ENCODE assay signal across 8 mouse cellular contexts in the genomic region with DNA sequence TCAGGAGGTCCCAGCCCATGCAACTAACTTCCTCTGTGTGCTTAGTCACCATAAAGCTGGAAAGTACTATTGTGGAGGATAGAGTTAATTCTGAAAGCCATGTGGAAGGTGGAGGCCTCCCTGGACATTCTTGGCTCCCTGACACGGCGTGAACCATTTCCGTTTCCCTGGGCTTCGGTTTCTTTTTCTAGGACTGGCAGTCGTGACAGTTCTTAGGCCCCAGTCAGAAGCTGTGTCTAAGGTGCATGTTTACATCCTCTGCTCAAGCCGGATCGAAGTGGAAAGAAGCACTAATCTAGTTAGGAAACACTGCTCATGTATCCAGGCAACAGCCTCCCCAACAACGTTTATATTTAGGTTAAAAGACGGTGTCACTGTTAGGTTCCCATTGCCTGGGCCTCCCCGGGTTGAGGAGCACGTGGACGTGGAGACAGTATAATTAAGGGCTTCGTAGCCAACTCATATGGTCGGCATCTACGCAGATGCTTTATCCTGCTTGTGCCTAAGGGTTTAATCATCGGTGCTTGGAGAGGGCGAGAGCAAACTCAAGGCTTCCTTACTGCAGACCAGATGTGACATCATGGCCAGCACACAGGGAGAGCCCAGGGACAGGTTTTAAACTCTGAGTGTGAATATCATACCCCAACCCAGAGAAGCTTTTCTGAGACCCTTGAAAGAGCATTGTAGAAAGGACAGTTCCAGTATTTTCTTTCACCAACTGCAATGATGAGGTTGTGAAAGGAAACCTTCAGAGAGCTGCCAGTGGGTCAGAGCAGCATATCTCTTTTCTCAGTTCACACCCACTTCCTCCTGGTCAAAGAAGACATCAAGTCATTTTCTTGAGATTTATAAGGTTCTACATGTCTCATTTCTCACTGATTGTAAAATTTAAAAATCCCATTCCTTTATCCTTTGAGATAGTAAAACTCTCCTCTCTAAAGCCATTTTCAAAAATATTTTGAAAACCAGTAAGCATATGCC.
A peak's percentile ranks its signal among the peaks of the same experiment; 100 is the strongest.
DNase-seq lines count a peak whose midpoint lies in the region; ATAC-seq and TF ChIP-seq lines count a peak whose summit lies in the region.

No protein-coding gene starts in this region.

- no peak overlapping the region for H3K4me2 ChIP-seq in midbrain, embryonic 14.5 days (ENCODE audit: low read length)

- no peaks in the 10 kb centered on the region for H3K9me3 ChIP-seq in heart, embryonic 10.5 days
- no peaks in the 10 kb centered on the region for H3K9me3 ChIP-seq in midbrain, embryonic 14.5 days (ENCODE audit: control insufficient read depth, low read length)

- no peaks in the 10 kb centered on the region for H3K27me3 ChIP-seq in heart, embryonic 10.5 days (ENCODE audit: insufficient read depth, poor library complexity, severe bottlenecking)
- H3K27me3 ChIP-seq in midbrain, embryonic 14.5 days (ENCODE audit: control insufficient read depth, insufficient read depth, low read length) = no peaks in the 10 kb centered on the region

- H3K4me1 ChIP-seq in heart, embryonic 10.5 days = peaks cover 12% of the 10 kb centered on the region
- peaks cover 12% of the 10 kb centered on the region for H3K4me1 ChIP-seq in lung, adult 2 months (ENCODE audit: control insufficient read depth, insufficient read depth, low read length)
- no peaks in the 10 kb centered on the region for H3K4me1 ChIP-seq in midbrain, embryonic 14.5 days (ENCODE audit: control insufficient read depth, insufficient read depth, low read length)

- no peak for TF ChIP-seq CTCF in lung, adult 2 months (IDR thresholded peaks at IDR 0.05; ENCODE audit: insufficient read depth, low read length)

- H3K27ac ChIP-seq in heart, embryonic 10.5 days = peak overlapping the region; percentile 24
- H3K27ac ChIP-seq in midbrain, embryonic 14.5 days (replicated peaks; ENCODE audit: low read depth, low read length) = no peak overlapping the region

- peak; percentile 24 for DNase-seq in embryo, embryonic 11 days
- no peak for DNase-seq in embryo, embryonic 9.5 days (ENCODE audit: extremely low spot score)
- peak; percentile 57 for DNase-seq in 3T3-L1 (ENCODE audit: low read depth, low spot score)
- peak; percentile 74 for DNase-seq in heart, embryonic 10.5 days (ENCODE audit: low spot score)
- peak; percentile 43 for DNase-seq in lung, adult 2 months
- no peak for DNase-seq in thymus, adult 18-20 months
- no peak for DNase-seq in urinary bladder, adult 18-20 months (ENCODE audit: low spot score in 2 of 2)
- no peak for DNase-seq in midbrain, embryonic 14.5 days

- no peak for TF ChIP-seq POLR2A in lung, adult 2 months (IDR thresholded peaks at IDR 0.05; ENCODE audit: borderline replicate concordance, extremely low read depth, low read depth, low read length)

- H3K36me3 ChIP-seq in heart, embryonic 10.5 days = peaks cover 75% of the 10 kb centered on the region
- no peaks in the 10 kb centered on the region for H3K36me3 ChIP-seq in midbrain, embryonic 14.5 days (ENCODE audit: control insufficient read depth, insufficient read depth, low read length)

- 39% methylated on average over 17 of the region's 17 CpGs for WGBS in heart, embryonic 10.5 days
- 7% methylated on average over 17 of the region's 17 CpGs for WGBS in lung, adult 2 months
- 67% methylated on average over 17 of the region's 17 CpGs for WGBS in midbrain, embryonic 14.5 days

- H3K4me3 ChIP-seq in heart, embryonic 10.5 days = no peak overlapping the region
- no peak overlapping the region for H3K4me3 ChIP-seq in lung, adult 2 months (replicated peaks; ENCODE audit: extremely low read depth, low read depth, low read length)
- no peak overlapping the region for H3K4me3 ChIP-seq in midbrain, embryonic 14.5 days (replicated peaks; ENCODE audit: low read depth, low read length)

- ATAC-seq in midbrain, embryonic 14.5 days (ENCODE audit: low FRiP score, low TSS enrichment) = no peak

- no peak overlapping the region for H3K9ac ChIP-seq in midbrain, embryonic 14.5 days (replicated peaks; ENCODE audit: low read length)

Comparison
In these comparisons a context has a peak if more than half of its experiments do, and no peak if none do; other contexts are left out.
1. DNase-seq: peak in embryo, embryonic 11 days (single experiment), 3T3-L1 (single experiment), heart, embryonic 10.5 days (single experiment) and lung, adult 2 months (single experiment); none in embryo, embryonic 9.5 days (single experiment), thymus, adult 18-20 months (0 of 2), urinary bladder, adult 18-20 months (0 of 2) and midbrain, embryonic 14.5 days (single experiment).